Comparison of ENCODE assay signal across 8 mouse cellular contexts in genomic region chr17:33629487-33630125, GRCm38 (mm10). TPM values are rescaled to one million over a fixed set of nuclear protein-coding genes. Genes with fewer than 3 reads are reported as not detected.
DNase-seq lines count a peak whose midpoint lies in the region; ATAC-seq and TF ChIP-seq lines count a peak whose summit lies in the region.

No protein-coding gene starts in this region.

- H3K79me2 ChIP-seq in liver, adult 2 months (ENCODE audit: control insufficient read depth, insufficient read depth, low read length) = no peaks in the 10 kb centered on the region

- peak overlapping the region; percentile 88 for H3K4me2 ChIP-seq in kidney, embryonic 16.5 days (replicated peaks; ENCODE audit: low read depth, low read length)
- peak overlapping the region; percentile 69 for H3K4me2 ChIP-seq in forebrain, embryonic 12.5 days

- H3K4me1 ChIP-seq in kidney, embryonic 16.5 days (ENCODE audit: insufficient read depth, low read length) = peaks cover 18% of the 10 kb centered on the region
- peaks cover 2% of the 10 kb centered on the region for H3K4me1 ChIP-seq in bone marrow, adult 2 months (ENCODE audit: control insufficient read depth, insufficient read depth, low read length)
- H3K4me1 ChIP-seq in forebrain, embryonic 12.5 days = peaks cover 25% of the 10 kb centered on the region
- H3K4me1 ChIP-seq in liver, adult 2 months (ENCODE audit: control insufficient read depth, insufficient read depth, low read length) = peaks cover 6% of the 10 kb centered on the region; the same call in 1 of the 2 replicates

- ATAC-seq in kidney, embryonic 16.5 days (ENCODE audit: low FRiP score, low TSS enrichment) = peak; percentile 25
- ATAC-seq in forebrain, embryonic 12.5 days (ENCODE audit: low FRiP score) = peak; percentile 9; the same call in 1 of the 2 replicates

- H3K9ac ChIP-seq in kidney, embryonic 16.5 days (replicated peaks; ENCODE audit: low read length) = peak overlapping the region; percentile 78
- H3K9ac ChIP-seq in forebrain, embryonic 12.5 days = peak overlapping the region; percentile 78
- peak overlapping the region; percentile 21 for H3K9ac ChIP-seq in liver, adult 2 months (ENCODE audit: low read depth, low read length)

- DNase-seq in kidney, adult 18-20 months = no peak
- no peak for DNase-seq in liver, adult 2 months (ENCODE audit: extremely low read depth, low read depth, low spot score)
- DNase-seq in urinary bladder, postnatal 36 days (ENCODE audit: low spot score in 2 of 2) = no peak
- no peak for DNase-seq in urinary bladder, postnatal 14 days (ENCODE audit: low spot score)
- DNase-seq in spleen, adult 18-20 months = no peak

- TF ChIP-seq CTCF in bone marrow, adult 2 months (IDR thresholded peaks at IDR 0.05; ENCODE audit: control insufficient read depth, insufficient read depth, low read length) = no peak
- TF ChIP-seq CTCF in liver, adult 2 months (IDR thresholded peaks at IDR 0.05; ENCODE audit: low read depth, low read length) = no peak

- no peak for TF ChIP-seq POLR2A in bone marrow, adult 2 months (IDR thresholded peaks at IDR 0.05; ENCODE audit: borderline replicate concordance, control insufficient read depth, low read depth, low read length)
- no peak for TF ChIP-seq POLR2A in liver, adult 2 months (IDR thresholded peaks at IDR 0.05; ENCODE audit: extremely low read depth, insufficient read depth, low read length)

- H3K4me3 ChIP-seq in kidney, embryonic 16.5 days (ENCODE audit: low read length) = peak overlapping the region; percentile 61
- peak overlapping the region; percentile 91 for H3K4me3 ChIP-seq in bone marrow, adult 2 months (replicated peaks; ENCODE audit: control insufficient read depth, low read depth, low read length)
- H3K4me3 ChIP-seq in forebrain, embryonic 12.5 days (replicated peaks) = peak overlapping the region; percentile 74
- H3K4me3 ChIP-seq in liver, adult 2 months (ENCODE audit: insufficient read depth, low read depth, low read length) = peak overlapping the region; percentile 98

- peak overlapping the region; percentile 93 for H3K27ac ChIP-seq in kidney, embryonic 16.5 days (ENCODE audit: low read length)
- peak overlapping the region; percentile 96 for H3K27ac ChIP-seq in bone marrow, adult 2 months (ENCODE audit: control insufficient read depth, insufficient read depth, low read depth, low read length, poor library complexity)
- H3K27ac ChIP-seq in forebrain, embryonic 12.5 days = peak overlapping the region; percentile 97
- H3K27ac ChIP-seq in liver, adult 2 months (replicated peaks; ENCODE audit: insufficient read depth, low read depth, low read length) = 0 out of 2 replicates have a peak overlapping the region, but pooled peaks have one; percentile 0

- no peaks in the 10 kb centered on the region for H3K9me3 ChIP-seq in kidney, embryonic 16.5 days (ENCODE audit: low read length)
- no peaks in the 10 kb centered on the region for H3K9me3 ChIP-seq in forebrain, embryonic 12.5 days

- no peaks in the 10 kb centered on the region for H3K27me3 ChIP-seq in kidney, embryonic 16.5 days (ENCODE audit: insufficient read depth, low read length)
- H3K27me3 ChIP-seq in forebrain, embryonic 12.5 days = no peaks in the 10 kb centered on the region
- H3K27me3 ChIP-seq in liver, adult 2 months (ENCODE audit: control insufficient read depth, insufficient read depth, low read length) = no peaks in the 10 kb centered on the region

- H3K36me3 ChIP-seq in kidney, embryonic 16.5 days (ENCODE audit: insufficient read depth, low read length) = peaks cover 13% of the 10 kb centered on the region
- H3K36me3 ChIP-seq in forebrain, embryonic 12.5 days (replicated peaks) = peaks cover 30% of the 10 kb centered on the region
- no peaks in the 10 kb centered on the region for H3K36me3 ChIP-seq in liver, adult 2 months (ENCODE audit: control insufficient read depth, insufficient read depth, low read length)

- whole genome bisulfite sequencing in kidney, embryonic 16.5 days = 75% methylated on average over 12 of the region's 12 CpGs
- 59% methylated on average over 12 of the region's 12 CpGs for WGBS in bone marrow, adult 2 months
- WGBS in forebrain, embryonic 12.5 days = 76% methylated on average over 12 of the region's 12 CpGs
- WGBS in liver, adult 2 months = 65% methylated on average over 12 of the region's 12 CpGs

RNA-seq across cellular contexts. Expression of gene Zfp414, which starts 0.7 kb away (rescaled TPM):
- polyA plus RNA-seq in kidney, embryonic 16.5 days (2015; fragmentation: Nextera tagmentation; extraction: Ambion mirVana) = 46.3 and 58.4 TPM in 2 replicates
- polyA plus RNA-seq in bone marrow, adult 2 months (2011; ENCODE audit: insufficient read depth, insufficient read length, low replicate concordance, missing spikeins) = 24.6 and 41.4 TPM in 2 replicates
- 50.6 and 52.7 TPM in 2 replicates for polyA plus RNA-seq in forebrain, embryonic 12.5 days (2016; fragmentation: Nextera tagmentation; extraction: Ambion mirVana)
- 1.0 and 1.7 TPM in 2 replicates for total RNA-seq in liver, adult 2 months (2014; rRNA removed)
- polyA plus RNA-seq in liver, adult 2 months (2012; rRNA removed) = 15.1 and 15.5 TPM in 2 replicates

RNA-seq across cellular contexts. Expression of gene Pram1, which starts 8.2 kb away (rescaled TPM):
- 0.31 and 0.63 TPM in 2 replicates for polyA plus RNA-seq in kidney, embryonic 16.5 days (2015; fragmentation: Nextera tagmentation; extraction: Ambion mirVana)
- polyA plus RNA-seq in bone marrow, adult 2 months (2011; ENCODE audit: insufficient read depth, insufficient read length, low replicate concordance, missing spikeins) = 47.2 and 93.2 TPM in 2 replicates
- 0.72 and 0.95 TPM in 2 replicates for polyA plus RNA-seq in forebrain, embryonic 12.5 days (2016; fragmentation: Nextera tagmentation; extraction: Ambion mirVana)
- total RNA-seq in liver, adult 2 months (2014; rRNA removed) = 0.13 TPM in 1 of 2 replicates, not detected in the other
- polyA plus RNA-seq in liver, adult 2 months (2012; rRNA removed) = 0.23 and 0.45 TPM in 2 replicates

RNA-seq across cellular contexts. Expression of gene Hnrnpm, which starts 57.1 kb away (rescaled TPM):
- polyA plus RNA-seq in kidney, embryonic 16.5 days (2015; fragmentation: Nextera tagmentation; extraction: Ambion mirVana) = 390 and 407 TPM in 2 replicates
- polyA plus RNA-seq in bone marrow, adult 2 months (2011; ENCODE audit: insufficient read depth, insufficient read length, low replicate concordance, missing spikeins) = 839 and 1,378 TPM in 2 replicates
- polyA plus RNA-seq in forebrain, embryonic 12.5 days (2016; fragmentation: Nextera tagmentation; extraction: Ambion mirVana) = 490 and 547 TPM in 2 replicates
- total RNA-seq in liver, adult 2 months (2014; rRNA removed) = 49.9 and 53.7 TPM in 2 replicates
- 28.0 and 33.6 TPM in 2 replicates for polyA plus RNA-seq in liver, adult 2 months (2012; rRNA removed)

Comparison
In these comparisons a context has a peak if more than half of its experiments do, and no peak if none do; other contexts are left out.
1. H3K27ac ChIP-seq: peak in every context shown above with its lines; median percentile 97 in forebrain, embryonic 12.5 days; 96 in bone marrow, adult 2 months; 93 in kidney, embryonic 16.5 days; 0 in liver, adult 2 months.
2. H3K9ac ChIP-seq: peak in every context shown above with its lines; median percentile 78 in kidney, embryonic 16.5 days; 78 in forebrain, embryonic 12.5 days; 21 in liver, adult 2 months.
3. RNA of gene Pram1, which starts 8.2 kb away (polyA plus RNA-seq): 47.2 to 93.2 TPM in bone marrow, adult 2 months; 0.72 to 0.95 TPM in forebrain, embryonic 12.5 days, 0.31 to 0.63 TPM in kidney, embryonic 16.5 days and 0.23 to 0.45 TPM in liver, adult 2 months; every median in the first group is over 10 times any median in the second.
4. RNA of gene Hnrnpm, which starts 57.1 kb away (polyA plus RNA-seq): 839 to 1,378 TPM in bone marrow, adult 2 months, 490 to 547 TPM in forebrain, embryonic 12.5 days and 390 to 407 TPM in kidney, embryonic 16.5 days; 28.0 to 33.6 TPM in liver, adult 2 months; every median in the first group is over 10 times any median in the second.
5. Peak in every context shown above with its lines, with median percentiles within 50 percentile points of each other: H3K4me3 ChIP-seq.